Mouse (Mus musculus): ENCODE results near the gene Lmf1. TPM values are rescaled to one million over a fixed set of nuclear protein-coding genes. Genes with fewer than 3 reads are reported as not detected.

Gene Lmf1
- total and polyA plus RNA-seq, 3 experiments, result 28.7 to 33.5 (median 32.7) TPM

GRCm38 (mm10) chr17:25597537-25597936 lies 18.7 kb downstream of the Lmf1 start:
- intact Hi-C loops (cut with DNase I), result no loop called here
- TF ChIP-seq POLR2A (IDR thresholded peaks at IDR 0.05; ENCODE audit: insufficient read depth, low read depth, low read length) (no peak), EP300 (IDR thresholded peaks at IDR 0.05; ENCODE audit: insufficient read depth, low read depth, low read length) (no peak), CTCF (IDR thresholded peaks at IDR 0.05) (no peak)
- 72% methylated on average over 3 of the region's 3 CpGs for WGBS
- no peak overlapping the region for H3K4me3 ChIP-seq
- H3K27me3 ChIP-seq (ENCODE audit: control insufficient read depth, insufficient read depth, low read length), result no peaks in the 10 kb centered on the region
- no peaks in the 10 kb centered on the region for H3K36me3 ChIP-seq (ENCODE audit: control insufficient read depth, insufficient read depth, low read length)
- no peaks in the 10 kb centered on the region for H3K79me2 ChIP-seq (replicated peaks; ENCODE audit: control insufficient read depth, insufficient read depth, low read length)
- no peak overlapping the region for H3K9ac ChIP-seq (ENCODE audit: low read depth, low read length)
- DNase-seq, result no peak
- H3K27ac ChIP-seq, result no peak overlapping the region
- H3K4me1 ChIP-seq (ENCODE audit: control insufficient read depth, insufficient read depth, low read length), result peaks cover 1% of the 10 kb centered on the region; the same call in 1 of the 2 replicates

- Histone ChIP-seq H3K4me1 (ENCODE audit: control insufficient read depth, insufficient read depth, low read length) (no peaks in the 10 kb centered on the region), H3K27me3 (ENCODE audit: control insufficient read depth, insufficient read depth, low read length) (no peaks in the 10 kb centered on the region), H3K36me3 (ENCODE audit: control insufficient read depth, insufficient read depth, low read length) (no peaks in the 10 kb centered on the region), H3K79me2 (replicated peaks; ENCODE audit: control insufficient read depth, insufficient read depth, low read length) (no peaks in the 10 kb centered on the region; the same call in 1 of the 2 replicates), H3K4me3 (no peak overlapping the region), H3K9ac (ENCODE audit: low read depth, low read length) (no peak overlapping the region), H3K27ac (no peak overlapping the region)
- 72% methylated on average over 8 of the region's 8 CpGs for WGBS
- intact Hi-C loops (cut with DNase I), result no loop called here
- TF ChIP-seq CTCF (IDR thresholded peaks at IDR 0.05), result no peak
- no peak for DNase-seq
Observed at GRCm38 (mm10) chr17:25602366-25602765, 23.5 kb downstream of the Lmf1 start.

GRCm38 (mm10) chr17:25604234-25604633 lies 25.3 kb downstream of the Lmf1 start:
- intact Hi-C loops (cut with DNase I), result no loop called here
- 59% methylated on average over 5 of the region's 5 CpGs for WGBS

GRCm38 (mm10) chr17:25608137-25608785 lies 29.4 kb downstream of the Lmf1 start:
- Histone ChIP-seq H3K36me3 (ENCODE audit: control insufficient read depth, insufficient read depth, low read length) (no peaks in the 10 kb centered on the region), H3K9ac (ENCODE audit: low read depth, low read length) (no peak overlapping the region), H3K27ac (no peak overlapping the region), H3K4me1 (ENCODE audit: control insufficient read depth, insufficient read depth, low read length) (no peaks in the 10 kb centered on the region; the same call in 1 of the 2 replicates), H3K27me3 (ENCODE audit: control insufficient read depth, insufficient read depth, low read length) (no peaks in the 10 kb centered on the region), H3K4me3 (no peak overlapping the region), H3K79me2 (replicated peaks; ENCODE audit: control insufficient read depth, insufficient read depth, low read length) (peaks cover 2% of the 10 kb centered on the region; the same call in 1 of the 2 replicates)
- no peak for DNase-seq
- TF ChIP-seq EP300 (IDR thresholded peaks at IDR 0.05; ENCODE audit: insufficient read depth, low read depth, low read length), result no peak
- no peak for TF ChIP-seq POLR2A (IDR thresholded peaks at IDR 0.05; ENCODE audit: insufficient read depth, low read depth, low read length)
- TF ChIP-seq CTCF (IDR thresholded peaks at IDR 0.05), result no peak
- intact Hi-C loops (cut with DNase I), result no loop called here
- 86% methylated on average over 11 of the region's 11 CpGs for WGBS

More at GRCm38 (mm10) chr17:25604234-25604633, 25.3 kb downstream of the Lmf1 start:
- no peak for TF ChIP-seq CTCF (IDR thresholded peaks at IDR 0.05)
- TF ChIP-seq POLR2A (IDR thresholded peaks at IDR 0.05; ENCODE audit: insufficient read depth, low read depth, low read length), result no peak
- TF ChIP-seq EP300 (IDR thresholded peaks at IDR 0.05; ENCODE audit: insufficient read depth, low read depth, low read length), result no peak
- H3K27me3 ChIP-seq (ENCODE audit: control insufficient read depth, insufficient read depth, low read length), result no peaks in the 10 kb centered on the region
- DNase-seq, result no peak
- no peak overlapping the region for H3K4me3 ChIP-seq
- no peaks in the 10 kb centered on the region; the same call in 1 of the 2 replicates for H3K79me2 ChIP-seq (replicated peaks; ENCODE audit: control insufficient read depth, insufficient read depth, low read length)
- H3K9ac ChIP-seq (ENCODE audit: low read depth, low read length), result no peak overlapping the region
- no peak overlapping the region for H3K27ac ChIP-seq
- no peaks in the 10 kb centered on the region for H3K36me3 ChIP-seq (ENCODE audit: control insufficient read depth, insufficient read depth, low read length)
- no peaks in the 10 kb centered on the region for H3K4me1 ChIP-seq (ENCODE audit: control insufficient read depth, insufficient read depth, low read length)

- H3K79me2 ChIP-seq (replicated peaks; ENCODE audit: control insufficient read depth, insufficient read depth, low read length), result peaks cover 2% of the 10 kb centered on the region; the same call in 1 of the 2 replicates
- no peak overlapping the region for H3K4me3 ChIP-seq
- no peaks in the 10 kb centered on the region for H3K36me3 ChIP-seq (ENCODE audit: control insufficient read depth, insufficient read depth, low read length)
- DNase-seq, result no peak
- H3K9ac ChIP-seq (ENCODE audit: low read depth, low read length), result no peak overlapping the region
- H3K27me3 ChIP-seq (ENCODE audit: control insufficient read depth, insufficient read depth, low read length), result no peaks in the 10 kb centered on the region
- TF ChIP-seq CTCF (IDR thresholded peaks at IDR 0.05), result no peak
- TF ChIP-seq POLR2A (IDR thresholded peaks at IDR 0.05; ENCODE audit: insufficient read depth, low read depth, low read length), result no peak
- 66% methylated on average over 10 of the region's 10 CpGs for WGBS
- no peak overlapping the region for H3K27ac ChIP-seq
- intact Hi-C loops (cut with DNase I), result no loop called here
- H3K4me1 ChIP-seq (ENCODE audit: control insufficient read depth, insufficient read depth, low read length), result no peaks in the 10 kb centered on the region; the same call in 1 of the 2 replicates
Observed at GRCm38 (mm10) chr17:25608821-25609505, 30.1 kb downstream of the Lmf1 start.

GRCm38 (mm10) chr17:25609506-25609828 lies 30.6 kb downstream of the Lmf1 start:
- intact Hi-C loops (cut with DNase I), result no loop called here
- Histone ChIP-seq H3K36me3 (ENCODE audit: control insufficient read depth, insufficient read depth, low read length) (no peaks in the 10 kb centered on the region), H3K27ac (no peak overlapping the region), H3K79me2 (replicated peaks; ENCODE audit: control insufficient read depth, insufficient read depth, low read length) (peaks cover 2% of the 10 kb centered on the region; the same call in 1 of the 2 replicates), H3K4me1 (ENCODE audit: control insufficient read depth, insufficient read depth, low read length) (no peaks in the 10 kb centered on the region; the same call in 1 of the 2 replicates), H3K27me3 (ENCODE audit: control insufficient read depth, insufficient read depth, low read length) (no peaks in the 10 kb centered on the region), H3K4me3 (no peak overlapping the region), H3K9ac (ENCODE audit: low read depth, low read length) (no peak overlapping the region)
- no peak for DNase-seq
- WGBS, result 85% methylated on average over 3 of the region's 3 CpGs
- TF ChIP-seq CTCF (IDR thresholded peaks at IDR 0.05) (no peak), POLR2A (IDR thresholded peaks at IDR 0.05; ENCODE audit: insufficient read depth, low read depth, low read length) (no peak), EP300 (IDR thresholded peaks at IDR 0.05; ENCODE audit: insufficient read depth, low read depth, low read length) (no peak)

Data from heart, adult 2 months (tissue).